Mouse (Mus musculus): ENCODE results near the gene Tns3. TPM values are rescaled to one million over a fixed set of nuclear protein-coding genes. Genes with fewer than 3 reads are reported as not detected.
A peak's percentile ranks its signal among the peaks of the same experiment; 100 is the strongest.
"Not testable (repeated sequence)": the region's sequence is repeated elsewhere in the genome, so short reads cannot be mapped to it uniquely, and the experiment has no call there.

The Tns3 gene
- total RNA-seq, 2 experiments from 2014 or later, result 21.1 to 23.2 TPM

DNA sequence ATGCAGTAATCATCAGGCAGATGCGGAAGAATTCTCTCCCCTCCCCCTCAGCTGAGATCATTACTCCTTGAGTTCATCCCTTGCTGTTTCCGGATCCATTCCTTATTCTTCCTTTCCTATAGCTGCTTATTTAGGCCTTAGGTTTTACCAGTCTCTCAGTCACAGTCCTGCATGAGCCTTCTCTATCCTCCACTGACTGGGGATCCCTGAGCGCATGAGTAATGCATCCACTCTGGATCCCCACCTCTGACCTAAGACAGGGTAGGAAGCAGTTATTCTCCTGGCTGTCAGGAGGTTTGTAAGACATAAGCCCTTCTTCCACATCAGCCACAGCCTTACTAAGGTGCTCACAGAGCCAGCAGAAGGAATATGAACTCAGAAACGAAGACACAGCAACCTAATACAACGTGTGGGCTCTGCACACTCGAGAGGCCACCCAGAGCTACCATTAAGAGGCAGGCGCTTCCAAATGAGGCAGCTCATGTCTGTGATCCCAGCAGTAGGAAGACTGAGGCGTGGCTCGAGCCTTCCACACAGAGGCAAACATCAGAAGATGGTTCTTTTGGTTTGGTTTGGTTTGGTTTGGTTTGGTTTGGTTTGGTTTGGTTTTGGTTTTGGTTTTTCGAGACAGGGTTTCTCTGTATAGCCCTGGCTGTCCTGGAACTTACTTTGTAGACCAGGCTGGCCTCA lies 38.3 kb downstream of the Tns3 start:
- intact Hi-C loops (cut with DNase I), result no loop called here
- DNase-seq, result no peak

- no peak for DNase-seq
- intact Hi-C loops (cut with DNase I), result no loop called here
Observed at GRCm38 (mm10) chr11:8625451-8625850, 38.9 kb downstream of the Tns3 start.

GRCm38 (mm10) chr11:8624179-8624886 lies 40.0 kb downstream of the Tns3 start:
- intact Hi-C loops (cut with DNase I), result loop anchor here (5.0 kb wide), 1 partner anchor 38 kb away; the partner anchor contains the start of gene Tns3
- DNase-seq, result peak; percentile 55 to 57

DNA sequence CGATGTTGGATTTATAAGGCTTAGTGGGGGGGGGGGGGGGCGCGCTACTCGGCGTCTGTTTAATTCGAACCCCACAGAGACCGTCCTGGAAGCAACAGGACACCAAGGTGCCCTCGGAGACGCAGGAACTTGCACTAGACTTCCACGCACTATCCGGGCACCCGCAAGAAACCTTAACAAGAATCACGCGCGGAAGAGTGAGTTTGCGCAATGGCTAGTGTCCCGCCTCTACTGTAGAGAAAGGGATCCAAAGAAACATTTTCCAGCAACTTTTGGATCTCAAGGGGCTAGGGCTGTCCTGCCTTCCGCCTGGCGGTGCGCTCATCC lies 40.5 kb downstream of the Tns3 start:
- DNase-seq, result no peak
- intact Hi-C loops (cut with DNase I), result loop anchor here (5.0 kb wide), 1 partner anchor 38 kb away; the partner anchor contains the start of gene Tns3

- DNase-seq, result no peak
- intact Hi-C loops (cut with DNase I), result loop anchor here (5.0 kb wide), 1 partner anchor 40 kb away; the partner anchor contains the start of gene Tns3
Observed at GRCm38 (mm10) chr11:8622668-8623067, 41.7 kb downstream of the Tns3 start.

- DNase-seq; intact Hi-C loops (cut with DNase I): not testable (repeated sequence)
Observed at GRCm38 (mm10) chr11:8619111-8619510, 45.2 kb downstream of the Tns3 start.

DNA sequence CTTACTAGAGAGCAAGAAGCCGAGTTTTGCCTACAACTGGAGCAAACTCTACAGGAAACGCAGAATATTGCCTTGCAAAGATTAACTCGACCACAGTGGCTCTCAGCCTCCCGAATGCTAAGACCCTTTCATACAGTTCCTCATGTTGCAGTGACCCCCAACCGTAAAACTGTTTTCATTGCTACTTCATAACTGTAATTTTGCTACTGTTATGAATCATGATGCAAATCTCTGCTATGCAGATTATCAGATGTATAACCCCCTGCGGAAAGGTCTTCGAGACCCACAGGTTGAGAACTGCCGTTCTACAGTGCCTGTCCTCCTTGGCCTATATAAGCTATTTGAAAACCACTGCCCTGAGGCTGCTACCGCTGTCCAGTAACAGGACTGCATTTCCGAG lies 46.0 kb downstream of the Tns3 start:
- intact Hi-C loops (cut with DNase I), result no loop called here

GRCm38 (mm10) chr11:8615436-8615835 lies 48.9 kb downstream of the Tns3 start:
- intact Hi-C loops (cut with DNase I), result no loop called here
- no peak for DNase-seq

More for the DNA sequence above, 46.0 kb downstream of the Tns3 start:
- DNase-seq, result no peak

- no peak for DNase-seq
- intact Hi-C loops (cut with DNase I), result no loop called here
Observed at GRCm38 (mm10) chr11:8610456-8610855, 53.9 kb downstream of the Tns3 start.

GRCm38 (mm10) chr11:8609873-8610272 lies 54.5 kb downstream of the Tns3 start:
- no peak for DNase-seq
- intact Hi-C loops (cut with DNase I), result no loop called here

GRCm38 (mm10) chr11:8607123-8607522 lies 57.2 kb downstream of the Tns3 start:
- no peak for DNase-seq
- intact Hi-C loops (cut with DNase I), result no loop called here

DNA sequence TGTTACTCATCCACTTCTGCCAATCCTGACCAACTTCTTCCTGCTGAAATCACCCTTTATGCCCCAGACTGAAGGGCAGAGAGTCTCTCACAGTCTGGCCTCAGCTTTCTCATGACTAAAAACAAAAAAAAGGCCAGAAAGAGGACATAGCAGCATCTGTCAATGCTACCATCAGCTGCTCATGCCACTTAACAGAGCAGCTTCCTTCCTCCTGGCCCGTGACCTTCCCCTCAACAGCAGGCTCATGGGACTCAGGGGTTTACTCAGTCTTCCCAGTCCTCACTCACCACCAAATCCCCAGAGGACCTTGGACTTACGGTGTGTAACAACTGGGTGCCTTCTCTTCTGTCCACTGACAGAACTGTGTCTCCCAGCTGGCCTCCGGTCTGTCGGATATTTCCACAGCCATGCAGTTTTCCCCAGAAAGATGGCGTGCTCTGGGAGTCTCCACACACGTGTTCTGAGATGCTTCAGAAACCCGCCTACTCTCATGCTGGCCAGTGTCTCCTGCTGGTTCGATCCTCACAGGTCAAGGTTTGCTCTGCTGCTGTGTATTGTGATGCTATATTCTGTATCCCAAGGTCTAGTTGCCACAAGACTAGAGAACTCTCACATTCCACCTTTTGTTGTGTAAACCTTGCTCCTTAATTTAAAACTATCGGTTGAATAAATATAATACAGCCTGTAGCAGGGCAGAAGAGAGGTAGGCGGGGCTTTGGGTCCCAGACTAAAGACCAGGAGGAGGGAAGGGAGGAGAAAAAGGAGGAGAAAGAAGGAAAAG lies 59.4 kb downstream of the Tns3 start:
- intact Hi-C loops (cut with DNase I), result no loop called here
- no peak for DNase-seq

- no peak for DNase-seq
- intact Hi-C loops (cut with DNase I), result no loop called here
Observed at GRCm38 (mm10) chr11:8602606-8603005, 61.7 kb downstream of the Tns3 start.

DNA sequence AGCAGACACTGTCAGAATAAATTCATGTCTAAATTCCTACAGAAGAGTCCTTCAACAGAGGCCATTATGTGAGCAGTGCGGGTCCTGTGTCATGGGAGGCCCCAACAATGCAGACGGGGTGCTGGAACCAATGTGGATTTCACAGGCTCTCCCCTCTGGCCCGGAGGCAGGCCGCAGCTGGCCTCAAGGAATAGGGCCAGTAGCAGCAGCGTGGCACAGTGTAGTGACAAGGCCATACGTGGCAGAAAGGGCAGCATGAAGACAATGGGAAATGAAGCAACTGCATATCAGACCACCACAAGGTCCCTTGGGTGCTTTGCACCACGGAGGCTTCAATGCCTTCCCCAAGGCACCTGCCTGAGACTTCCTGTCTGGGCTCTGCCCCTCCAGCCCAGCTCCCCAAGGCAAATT lies 62.9 kb downstream of the Tns3 start:
- DNase-seq, result no peak
- intact Hi-C loops (cut with DNase I), result no loop called here

GRCm38 (mm10) chr11:8595642-8596041 lies 68.7 kb downstream of the Tns3 start:
- DNase-seq, result no peak
- intact Hi-C loops (cut with DNase I), result no loop called here

- intact Hi-C loops (cut with DNase I), result no loop called here
- no peak for DNase-seq
Observed at GRCm38 (mm10) chr11:8593172-8593571, 71.2 kb downstream of the Tns3 start.

DNA sequence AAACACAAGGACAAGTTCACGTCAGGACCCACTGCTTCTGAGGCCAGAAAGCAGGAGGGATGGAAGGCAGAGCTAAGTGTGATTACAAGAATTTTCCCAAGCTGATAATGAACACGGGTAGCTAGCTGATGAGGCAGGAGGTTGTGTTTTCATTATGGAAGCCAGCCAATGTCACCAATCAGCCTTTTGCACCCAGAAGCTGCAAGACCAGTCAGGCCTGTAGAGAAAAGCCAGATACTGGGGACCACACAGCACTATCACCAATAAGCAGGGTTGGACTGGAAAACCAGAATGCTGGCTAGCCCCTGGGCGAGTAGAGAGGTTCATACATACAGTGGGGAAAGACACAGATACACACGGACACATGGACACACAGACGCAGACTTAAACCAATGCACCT lies 73.1 kb downstream of the Tns3 start:
- DNase-seq, result no peak
- intact Hi-C loops (cut with DNase I), result no loop called here

GRCm38 (mm10) chr11:8589226-8589905 lies 75.0 kb downstream of the Tns3 start:
- DNase-seq, result peak in 1 of 2 experiments; percentile 28
- intact Hi-C loops (cut with DNase I), result loop anchor here (5.0 kb wide), 1 partner anchor 73 kb away; the partner anchor contains the start of gene Tns3

DNA sequence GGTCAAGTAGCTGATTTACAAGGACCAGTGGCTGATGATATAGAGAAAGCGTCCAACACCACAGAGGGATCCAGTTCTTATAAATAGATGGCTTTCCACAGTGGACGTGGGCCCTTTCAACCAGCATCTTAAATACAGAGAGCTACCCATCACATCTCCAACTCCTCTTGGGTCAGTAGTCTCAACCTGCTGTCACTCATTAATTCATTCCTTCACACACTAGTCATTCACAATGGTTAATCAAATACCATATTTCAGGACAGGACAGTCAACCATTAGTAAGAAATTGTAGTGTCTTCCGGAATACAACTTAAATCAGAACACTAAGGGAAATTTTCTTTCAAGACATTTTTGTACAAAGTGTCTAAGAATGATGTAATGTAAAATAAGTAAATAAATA lies 76.4 kb downstream of the Tns3 start:
- intact Hi-C loops (cut with DNase I), result loop anchor here (5.0 kb wide), 1 partner anchor 74 kb away; the partner anchor contains the start of gene Tns3
- DNase-seq, result no peak

- intact Hi-C loops (cut with DNase I), result loop anchor here (5.0 kb wide), 1 partner anchor 75 kb away; the partner anchor contains the start of gene Tns3
- DNase-seq, result no peak
Observed at GRCm38 (mm10) chr11:8586996-8587644, 77.2 kb downstream of the Tns3 start.

All from heart, postnatal 14 days (tissue).